Mouse (Mus musculus): ENCODE data around the gene Vdac1. TPM values are rescaled to one million over a fixed set of nuclear protein-coding genes. Genes with fewer than 3 reads are reported as not detected.

Vdac1 gene
- polyA plus RNA-seq, 1 experiment from 2014 or later, result 219 TPM

GRCm38 (mm10) chr11:52432148-52432547 is 71.5 kb downstream of the Vdac1 start:
- Histone ChIP-seq H3K27ac (ENCODE audit: low read depth) (no peak overlapping the region), H3K4me1 (ENCODE audit: insufficient read depth) (no peaks in the 10 kb centered on the region), H3K36me3 (ENCODE audit: insufficient read depth) (no peaks in the 10 kb centered on the region), H3K4me2 (no peak overlapping the region), H3K9ac (no peak overlapping the region), H3K4me3 (ENCODE audit: low read depth, low read length) (no peak overlapping the region), H3K9me3 (ENCODE audit: low read depth, low read length) (no peaks in the 10 kb centered on the region), H3K27me3 (ENCODE audit: insufficient read depth, low read length) (no peaks in the 10 kb centered on the region)
- 82% methylated on average over 5 of the region's 5 CpGs for WGBS
- ATAC-seq (ENCODE audit: insufficient read depth) (no peak), DNase-seq (no peak)
- TF ChIP-seq CTCF (IDR thresholded peaks at IDR 0.05; ENCODE audit: low read depth), result no peak

- no peak overlapping the region for H3K4me3 ChIP-seq (ENCODE audit: low read depth, low read length)
- no peaks in the 10 kb centered on the region for H3K4me1 ChIP-seq (ENCODE audit: insufficient read depth)
- H3K36me3 ChIP-seq (ENCODE audit: insufficient read depth), result no peaks in the 10 kb centered on the region
- ATAC-seq (ENCODE audit: insufficient read depth) (peak; percentile 56; the same call in 1 of the 2 replicates), DNase-seq (peak; percentile 72)
- no peak overlapping the region for H3K9ac ChIP-seq
- no peak overlapping the region for H3K4me2 ChIP-seq
- no peaks in the 10 kb centered on the region for H3K27me3 ChIP-seq (ENCODE audit: insufficient read depth, low read length)
- H3K9me3 ChIP-seq (ENCODE audit: low read depth, low read length), result no peaks in the 10 kb centered on the region
- 54% methylated on average over 8 of the region's 8 CpGs for WGBS
- H3K27ac ChIP-seq (ENCODE audit: low read depth), result no peak overlapping the region
- no peak for TF ChIP-seq CTCF (IDR thresholded peaks at IDR 0.05; ENCODE audit: low read depth)
These were observed 72.6 kb downstream of the Vdac1 start for GRCm38 (mm10) chr11:52433076-52433796.

GRCm38 (mm10) chr11:52433797-52434195 is 73.1 kb downstream of the Vdac1 start:
- DNase-seq (no peak), ATAC-seq (ENCODE audit: insufficient read depth) (no peak)
- no peak overlapping the region for H3K27ac ChIP-seq (ENCODE audit: low read depth)
- H3K4me3 ChIP-seq (ENCODE audit: low read depth, low read length), result no peak overlapping the region
- H3K4me1 ChIP-seq (ENCODE audit: insufficient read depth), result no peaks in the 10 kb centered on the region
- H3K4me2 ChIP-seq, result no peak overlapping the region
- no peaks in the 10 kb centered on the region for H3K36me3 ChIP-seq (ENCODE audit: insufficient read depth)
- no peak for TF ChIP-seq CTCF (IDR thresholded peaks at IDR 0.05; ENCODE audit: low read depth)
- H3K9me3 ChIP-seq (ENCODE audit: low read depth, low read length), result no peaks in the 10 kb centered on the region
- 59% methylated on average over 2 of the region's 2 CpGs for WGBS
- H3K9ac ChIP-seq, result no peak overlapping the region
- H3K27me3 ChIP-seq (ENCODE audit: insufficient read depth, low read length), result no peaks in the 10 kb centered on the region

GRCm38 (mm10) chr11:52435466-52435865 is 74.8 kb downstream of the Vdac1 start:
- DNase-seq, result no peak
- Histone ChIP-seq H3K4me1 (ENCODE audit: insufficient read depth) (no peaks in the 10 kb centered on the region), H3K36me3 (ENCODE audit: insufficient read depth) (no peaks in the 10 kb centered on the region), H3K4me3 (ENCODE audit: low read depth, low read length) (no peak overlapping the region), H3K9ac (no peak overlapping the region), H3K4me2 (no peak overlapping the region), H3K27ac (ENCODE audit: low read depth) (no peak overlapping the region), H3K27me3 (ENCODE audit: insufficient read depth, low read length) (no peaks in the 10 kb centered on the region), H3K9me3 (ENCODE audit: low read depth, low read length) (no peaks in the 10 kb centered on the region)
- no peak for TF ChIP-seq CTCF (IDR thresholded peaks at IDR 0.05; ENCODE audit: low read depth)
- 80% methylated on average over 5 of the region's 5 CpGs for WGBS
- no peak for ATAC-seq (ENCODE audit: insufficient read depth)

GRCm38 (mm10) chr11:52437123-52437522 is 76.5 kb downstream of the Vdac1 start:
- Histone ChIP-seq H3K4me2 (peak overlapping the region; percentile 18), H3K27ac (ENCODE audit: low read depth) (no peak overlapping the region), H3K27me3 (ENCODE audit: insufficient read depth, low read length) (no peaks in the 10 kb centered on the region), H3K4me1 (ENCODE audit: insufficient read depth) (no peaks in the 10 kb centered on the region), H3K9me3 (ENCODE audit: low read depth, low read length) (no peaks in the 10 kb centered on the region), H3K9ac (no peak overlapping the region), H3K36me3 (ENCODE audit: insufficient read depth) (no peaks in the 10 kb centered on the region), H3K4me3 (ENCODE audit: low read depth, low read length) (no peak overlapping the region)
- TF ChIP-seq CTCF (IDR thresholded peaks at IDR 0.05; ENCODE audit: low read depth), result no peak
- ATAC-seq (ENCODE audit: insufficient read depth), result no peak
- WGBS, result 15% methylated on average over 10 of the region's 10 CpGs
- peak; percentile 43 for DNase-seq

Other genes starting within 250 kb of the Vdac1 start
- not detected in 2 replicates for gene Olfr1373, start 215.3 kb upstream of the Vdac1 start, polyA plus RNA-seq (2014; fragmentation: Nextera tagmentation; extraction: Ambion mirVana)
- gene Olfr1371, start 146.9 kb upstream of the Vdac1 start, polyA plus RNA-seq (2014; fragmentation: Nextera tagmentation; extraction: Ambion mirVana), result not detected in 2 replicates
- gene Skp1a, start 128.9 kb upstream of the Vdac1 start, polyA plus RNA-seq (2014; fragmentation: Nextera tagmentation; extraction: Ambion mirVana), result 781 and 807 TPM in 2 replicates
- 64.2 and 68.8 TPM in 2 replicates for gene Tcf7, start 77.8 kb upstream of the Vdac1 start, polyA plus RNA-seq (2014; fragmentation: Nextera tagmentation; extraction: Ambion mirVana)
- 235 and 242 TPM in 2 replicates for gene 9530068E07Rik, start 35.6 kb downstream of the Vdac1 start, polyA plus RNA-seq (2014; fragmentation: Nextera tagmentation; extraction: Ambion mirVana)

Data from lung, embryonic 14.5 days (tissue).